Mouse (Mus musculus) heart, adult 2 months (tissue): ENCODE measurements at regions not wholly inside any gene's neighbourhood (a gene's known extent, or its start where the extent isn't known, plus 50 kb on each side); places are given as distances from the start of the nearest gene placed in this dataset.

Experiments used
- CTCF ChIP-seq: fragments of 200-600 bp; IDR thresholded peaks from 2 replicates; pipeline ENCODE4 v1.8.1; 2022; ENCODE audit warnings: antibody characterized with exemption, mild to moderate bottlenecking, moderate library complexity
- POLR2A ChIP-seq: fragments of 200-500 bp; IDR thresholded peaks from 2 replicates; pipeline ENCODE4 v1.6.1; 2011; ENCODE audit warnings: mild to moderate bottlenecking, low read depth, low read length, control low read depth; ENCODE audit not compliant: insufficient read depth

GRCm38 (mm10) chr3:19385675-19386074 is 242.8 kb downstream of the 1700064H15Rik start:
- no peak for TF ChIP-seq POLR2A
- no peak for TF ChIP-seq CTCF
